8 mouse cellular contexts compared by ENCODE assay signal in the genomic region with DNA sequence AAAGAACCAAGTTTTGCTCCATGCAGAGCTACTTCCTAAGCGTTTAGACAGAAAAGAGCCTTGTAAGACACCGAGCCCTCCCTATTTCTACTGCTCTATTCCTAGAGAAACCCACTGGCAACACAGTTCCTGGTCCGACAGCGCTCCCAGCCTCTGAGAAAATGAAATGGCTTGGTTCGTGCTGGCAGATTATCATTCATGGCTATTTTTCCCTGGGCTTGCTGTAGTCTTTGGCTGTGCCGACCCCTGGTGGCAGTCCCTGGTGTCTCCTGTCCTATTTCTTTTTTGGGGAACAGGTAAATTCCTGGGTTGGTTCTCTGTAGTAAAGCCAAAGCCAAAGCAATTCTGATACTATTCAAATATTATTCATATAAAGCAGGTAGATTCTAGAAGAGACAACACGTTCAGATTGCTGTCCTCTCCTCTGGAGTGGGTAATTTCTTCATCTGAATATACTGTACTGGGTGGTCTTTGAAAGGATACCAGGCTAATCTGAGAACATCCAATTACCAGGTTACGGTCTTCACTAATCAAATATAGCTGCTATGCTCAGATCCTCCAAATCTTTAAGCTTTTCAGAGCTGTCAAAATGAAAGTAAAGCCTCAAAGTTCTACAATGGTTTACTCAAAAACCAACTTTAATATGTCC.
DNase-seq lines count a peak whose midpoint lies in the region; ATAC-seq and TF ChIP-seq lines count a peak whose summit lies in the region.

No protein-coding gene starts in this region.

- TF ChIP-seq EP300 in ES-Bruce4 (IDR thresholded peaks at IDR 0.05; ENCODE audit: insufficient read depth, low read depth, low read length) = no peak
- no peak; the same call in 1 of the 2 replicates for TF ChIP-seq EP300 in heart, postnatal 0 days (IDR thresholded peaks at IDR 0.05; ENCODE audit: low read depth)

- peaks cover 8% of the 10 kb centered on the region; the same call in 1 of the 2 replicates for H3K36me3 ChIP-seq in ES-Bruce4 (ENCODE audit: control insufficient read depth, insufficient read depth, low read length, poor library complexity, severe bottlenecking)
- peaks cover 27% of the 10 kb centered on the region for H3K36me3 ChIP-seq in forebrain, embryonic 13.5 days (ENCODE audit: poor library complexity, severe bottlenecking)
- H3K36me3 ChIP-seq in heart, postnatal 0 days (replicated peaks; ENCODE audit: control insufficient read depth, insufficient read depth, low read length) = peaks cover 32% of the 10 kb centered on the region
- H3K36me3 ChIP-seq in liver, embryonic 13.5 days = peaks cover 25% of the 10 kb centered on the region
- peaks cover 8% of the 10 kb centered on the region; the same call in 1 of the 2 replicates for H3K36me3 ChIP-seq in neural tube, embryonic 13.5 days

- no peaks in the 10 kb centered on the region for H3K27me3 ChIP-seq in ES-Bruce4 (ENCODE audit: control insufficient read depth, insufficient read depth, low read length, poor library complexity, severe bottlenecking)
- H3K27me3 ChIP-seq in forebrain, embryonic 13.5 days = no peaks in the 10 kb centered on the region
- no peaks in the 10 kb centered on the region for H3K27me3 ChIP-seq in heart, postnatal 0 days (ENCODE audit: control insufficient read depth, insufficient read depth, low read length)
- H3K27me3 ChIP-seq in liver, embryonic 13.5 days = peaks cover 4% of the 10 kb centered on the region; the same call in 1 of the 2 replicates
- no peaks in the 10 kb centered on the region for H3K27me3 ChIP-seq in neural tube, embryonic 13.5 days

- WGBS in forebrain, embryonic 13.5 days = 52% methylated on average over 8 of the region's 8 CpGs
- WGBS in heart, postnatal 0 days = 30% methylated on average over 8 of the region's 8 CpGs
- 52% methylated on average over 8 of the region's 8 CpGs for WGBS in liver, embryonic 13.5 days (ENCODE audit: insufficient replicate concordance)
- WGBS in neural tube, embryonic 13.5 days = 52% methylated on average over 8 of the region's 8 CpGs

- H3K4me3 ChIP-seq in ES-Bruce4 (ENCODE audit: low read depth, low read length) = no peak overlapping the region
- H3K4me3 ChIP-seq in forebrain, embryonic 13.5 days = no peak overlapping the region
- H3K4me3 ChIP-seq in heart, postnatal 0 days (ENCODE audit: low read depth, low read length) = no peak overlapping the region
- H3K4me3 ChIP-seq in liver, embryonic 13.5 days (replicated peaks) = no peak overlapping the region
- no peak overlapping the region for H3K4me3 ChIP-seq in neural tube, embryonic 13.5 days

- TF ChIP-seq POLR2A in ES-Bruce4 (IDR thresholded peaks at IDR 0.05; ENCODE audit: insufficient read depth, low read length) = no peak

- peak; percentile 60 for DNase-seq in c-Kit-positive CD71-positive TER-119-negative erythroid progenitor cells, embryonic 14.5 days (ENCODE audit: low read depth)
- peak; percentile 85 for DNase-seq in heart, postnatal 0 days (ENCODE audit: low spot score)
- DNase-seq in kidney, postnatal 25 days = peak; percentile 79 to 81
- peak; percentile 58 for DNase-seq in liver, embryonic 13.5 days
- peak; percentile 85 for DNase-seq in testis, postnatal 10 days (ENCODE audit: low spot score)

- no peak overlapping the region for H3K27ac ChIP-seq in ES-Bruce4 (ENCODE audit: insufficient read depth, low read length)
- no peak overlapping the region for H3K27ac ChIP-seq in forebrain, embryonic 13.5 days
- peak overlapping the region; percentile 69 for H3K27ac ChIP-seq in heart, postnatal 0 days (ENCODE audit: low read depth)
- H3K27ac ChIP-seq in liver, embryonic 13.5 days = no peak overlapping the region
- H3K27ac ChIP-seq in neural tube, embryonic 13.5 days (replicated peaks) = no peak overlapping the region

- no peak overlapping the region for H3K9ac ChIP-seq in ES-Bruce4 (ENCODE audit: low read depth, poor library complexity, severe bottlenecking)
- H3K9ac ChIP-seq in forebrain, embryonic 13.5 days = no peak overlapping the region
- no peak overlapping the region for H3K9ac ChIP-seq in heart, postnatal 0 days (replicated peaks; ENCODE audit: low read depth, low read length)
- no peak overlapping the region for H3K9ac ChIP-seq in liver, embryonic 13.5 days
- no peak overlapping the region for H3K9ac ChIP-seq in neural tube, embryonic 13.5 days

- peaks cover 6% of the 10 kb centered on the region for H3K9me3 ChIP-seq in ES-Bruce4 (replicated peaks; ENCODE audit: control insufficient read depth, insufficient read depth, low read length, poor library complexity, severe bottlenecking)
- peaks cover 12% of the 10 kb centered on the region for H3K9me3 ChIP-seq in forebrain, embryonic 13.5 days (replicated peaks)
- no peaks in the 10 kb centered on the region for H3K9me3 ChIP-seq in heart, postnatal 0 days (replicated peaks; ENCODE audit: control insufficient read depth, low read length)
- H3K9me3 ChIP-seq in liver, embryonic 13.5 days (replicated peaks) = no peaks in the 10 kb centered on the region
- 0 out of 2 replicates have a peak, but pooled peaks cover 5% of the 10 kb centered on the region for H3K9me3 ChIP-seq in neural tube, embryonic 13.5 days

- peak; percentile 86 for TF ChIP-seq CTCF in ES-Bruce4 (IDR thresholded peaks at IDR 0.05; ENCODE audit: low read depth, low read length)
- TF ChIP-seq CTCF in heart, postnatal 0 days (IDR thresholded peaks at IDR 0.05; ENCODE audit: low read depth) = peak; percentile 94

- no peak overlapping the region for H3K4me2 ChIP-seq in forebrain, embryonic 13.5 days
- H3K4me2 ChIP-seq in heart, postnatal 0 days (ENCODE audit: low read depth, low read length) = no peak overlapping the region
- H3K4me2 ChIP-seq in liver, embryonic 13.5 days = no peak overlapping the region
- H3K4me2 ChIP-seq in neural tube, embryonic 13.5 days = no peak overlapping the region

- ATAC-seq in forebrain, embryonic 13.5 days = peak; percentile 88
- peak; percentile 81 for ATAC-seq in heart, postnatal 0 days (ENCODE audit: insufficient read depth, low read depth)
- ATAC-seq in liver, embryonic 13.5 days (ENCODE audit: low read depth) = peak; percentile 61
- peak; percentile 86 for ATAC-seq in neural tube, embryonic 13.5 days (ENCODE audit: low read depth)

- peaks cover 1% of the 10 kb centered on the region for H3K4me1 ChIP-seq in ES-Bruce4 (ENCODE audit: control insufficient read depth, insufficient read depth, low read length)
- H3K4me1 ChIP-seq in forebrain, embryonic 13.5 days = peaks cover 7% of the 10 kb centered on the region; the same call in 1 of the 2 replicates
- H3K4me1 ChIP-seq in heart, postnatal 0 days (ENCODE audit: control insufficient read depth, insufficient read depth) = peaks cover 14% of the 10 kb centered on the region; the same call in 1 of the 2 replicates
- peaks cover 18% of the 10 kb centered on the region for H3K4me1 ChIP-seq in liver, embryonic 13.5 days (replicated peaks)
- H3K4me1 ChIP-seq in neural tube, embryonic 13.5 days (replicated peaks) = peaks cover 6% of the 10 kb centered on the region
